Mouse (Mus musculus) CH12.LX (cell line): Measurements from ENCODE around the gene Slc11a1. TPM values are rescaled to one million over a fixed set of nuclear protein-coding genes. Genes with fewer than 3 reads are reported as not detected.
A peak's percentile ranks its signal among the peaks of the same experiment; 100 is the strongest.

Source experiments
- DNase-seq: peaks from one replicate; pipeline ENCODE4 v3.0.0-alpha.2; 2013; ENCODE audit errors: extremely low read depth
- H3K27ac ChIP-seq: 2 replicates; pipeline ENCODE4 v1.5.1; 2012; ENCODE audit warnings: low read depth, mild to moderate bottlenecking, control low read depth, moderate library complexity; ENCODE audit not compliant: insufficient read depth
- H3K27me3 ChIP-seq: replicated peaks from 2 replicates; pipeline ENCODE3; 2012; ENCODE audit warnings: inconsistent platforms
- H3K36me3 ChIP-seq, 2 experiments: replicated peaks in 1 of 2; 2 replicates each; pipeline versions ENCODE3 to v1.6.1; 2012; ENCODE audit warnings: inconsistent platforms in 1 of 2, low read length in 1 of 2, mild to moderate bottlenecking in 1 of 2, mixed read lengths in 1 of 2, moderate library complexity in 1 of 2; ENCODE audit not compliant: control insufficient read depth in 1 of 2, insufficient read depth in 1 of 2
- H3K4me1 ChIP-seq, 2 experiments: 2 replicates each; pipeline ENCODE4 v1.6.1; 2012; ENCODE audit warnings: inconsistent platforms in 1 of 2, moderate library complexity in 1 of 2; ENCODE audit not compliant: insufficient read depth in 2 of 2, control insufficient read depth in 1 of 2
- H3K4me2 ChIP-seq: 2 replicates; pipeline ENCODE4 v1.6.1; 2012; ENCODE audit warnings: low read depth, mild to moderate bottlenecking, control low read depth; ENCODE audit not compliant: poor library complexity, insufficient read depth, severe bottlenecking
- H3K4me3 ChIP-seq, 3 experiments: fragments of 150-350 bp in 1 of 3; sonication (generic) in 1 of 3; replicated peaks in 1 of 3; 2 replicates each; pipeline versions ENCODE3 to v1.5.1; 2011 to 2012; ENCODE audit warnings: low read depth in 2 of 3, low read length in 2 of 3, mild to moderate bottlenecking in 2 of 3, moderate library complexity in 2 of 3, control low read depth in 1 of 3, improper control_type of control experiment in 1 of 3, inconsistent platforms in 1 of 3, mixed read lengths in 1 of 3; ENCODE audit not compliant: poor library complexity in 1 of 3
- H3K79me2 ChIP-seq: replicated peaks from 2 replicates; pipeline ENCODE4 v1.6.1; 2012; ENCODE audit warnings: mild to moderate bottlenecking, moderate library complexity; ENCODE audit not compliant: control insufficient read depth, poor library complexity, insufficient read depth, severe bottlenecking; ENCODE audit errors: extremely low read depth
- H3K9ac ChIP-seq: 2 replicates; pipeline ENCODE4 v1.6.1; 2012; ENCODE audit warnings: low read depth, mild to moderate bottlenecking, control low read depth, moderate library complexity; ENCODE audit not compliant: insufficient read depth
- H3K9me3 ChIP-seq: replicated peaks from 2 replicates; pipeline ENCODE3; 2012; ENCODE audit warnings: low read length, inconsistent platforms, mixed read lengths
- BHLHE40 ChIP-seq: IDR thresholded peaks from 2 replicates; pipeline ENCODE4 v1.6.1; 2011; ENCODE audit warnings: mild to moderate bottlenecking, low read depth, low read length, improper control_type of control experiment
- CHD1 ChIP-seq: IDR thresholded peaks from 2 replicates; pipeline ENCODE4 v1.6.1; 2012; ENCODE audit warnings: low read depth, low read length, improper control_type of control experiment, inconsistent platforms
- E2F4 ChIP-seq: IDR thresholded peaks from 2 replicates; pipeline ENCODE4 v1.6.1; 2011; ENCODE audit warnings: low read depth, low read length, improper control_type of control experiment; ENCODE audit not compliant: insufficient replicate concordance
- ELF1 ChIP-seq: IDR thresholded peaks from 2 replicates; pipeline ENCODE4 v1.6.1; 2014; ENCODE audit warnings: low read depth, mild to moderate bottlenecking, inconsistent platforms, low read length, improper control_type of control experiment
- EP300 ChIP-seq: IDR thresholded peaks from 2 replicates; pipeline ENCODE4 v1.6.1; 2011; ENCODE audit warnings: low read length, improper control_type of control experiment
- HCFC1 ChIP-seq: IDR thresholded peaks from 2 replicates; pipeline ENCODE4 v1.6.1; 2012; ENCODE audit warnings: low read depth, mild to moderate bottlenecking, inconsistent platforms, low read length, improper control_type of control experiment
- JUN ChIP-seq: IDR thresholded peaks from 2 replicates; pipeline ENCODE4 v1.6.1; 2011; ENCODE audit warnings: low read depth, mild to moderate bottlenecking, low read length, improper control_type of control experiment, moderate library complexity; ENCODE audit not compliant: insufficient read depth
- JUND ChIP-seq: conservative IDR thresholded peaks from 2 replicates; pipeline ENCODE4 v1.6.1; 2011; ENCODE audit warnings: low read depth, low read length, improper control_type of control experiment
- KAT2A ChIP-seq: IDR thresholded peaks from 2 replicates; pipeline ENCODE4 v1.6.1; 2012; ENCODE audit warnings: low read length, improper control_type of control experiment, inconsistent platforms; ENCODE audit not compliant: insufficient replicate concordance
- MAFK ChIP-seq: IDR thresholded peaks from 2 replicates; pipeline ENCODE4 v1.6.1; 2011; ENCODE audit warnings: low read length, improper control_type of control experiment; ENCODE audit not compliant: insufficient replicate concordance
- MAX ChIP-seq: IDR thresholded peaks from 2 replicates; pipeline ENCODE4 v1.6.1; 2011; ENCODE audit warnings: low read length, improper control_type of control experiment
- MAZ ChIP-seq: IDR thresholded peaks from 2 replicates; pipeline ENCODE4 v1.6.1; 2012; ENCODE audit warnings: low read depth, mild to moderate bottlenecking, inconsistent platforms, low read length, improper control_type of control experiment, moderate library complexity
- MEF2A ChIP-seq: IDR thresholded peaks from 2 replicates; pipeline ENCODE4 v1.6.1; 2014; ENCODE audit warnings: low read depth, mild to moderate bottlenecking, inconsistent platforms, low read length, improper control_type of control experiment, borderline replicate concordance
- NELFE ChIP-seq: IDR thresholded peaks from 2 replicates; pipeline ENCODE4 v1.6.1; 2011; ENCODE audit warnings: low read depth, low read length, improper control_type of control experiment
- NRF1 ChIP-seq: IDR thresholded peaks from 2 replicates; pipeline ENCODE4 v1.6.1; 2014; ENCODE audit warnings: low read depth, mild to moderate bottlenecking, inconsistent platforms, low read length, improper control_type of control experiment, moderate library complexity
- PAX5 ChIP-seq: IDR thresholded peaks from 2 replicates; pipeline ENCODE4 v1.6.1; 2012; ENCODE audit warnings: low read length, inconsistent platforms, mixed read lengths
- POLR2A ChIP-seq: IDR thresholded peaks from 2 replicates; pipeline ENCODE4 v1.6.1; 2011; ENCODE audit warnings: low read depth, mild to moderate bottlenecking, improper control_type of control experiment, low read length
- SIN3A ChIP-seq: IDR thresholded peaks from 2 replicates; pipeline ENCODE4 v1.6.1; 2012; ENCODE audit warnings: low read length, improper control_type of control experiment, inconsistent platforms
- TCF12 ChIP-seq: IDR thresholded peaks from 2 replicates; pipeline ENCODE4 v1.6.1; 2014; ENCODE audit warnings: low read depth, mild to moderate bottlenecking, inconsistent platforms, low read length, improper control_type of control experiment
- ZC3H11A ChIP-seq: IDR thresholded peaks from 2 replicates; pipeline ENCODE4 v1.6.1; 2012; ENCODE audit warnings: low read depth, mild to moderate bottlenecking, inconsistent platforms, low read length, improper control_type of control experiment
- ZKSCAN1 ChIP-seq: IDR thresholded peaks from 2 replicates; pipeline ENCODE4 v1.6.1; 2012; ENCODE audit warnings: low read depth, inconsistent platforms, low read length, improper control_type of control experiment, borderline replicate concordance
- ZNF384 ChIP-seq: IDR thresholded peaks from 2 replicates; pipeline ENCODE4 v1.6.1; 2012; ENCODE audit warnings: low read depth, low read length, improper control_type of control experiment, inconsistent platforms
- dilution Hi-C: fragments of 300-500 bp; cut with MboI; formaldehyde crosslinking; loops from 2 replicates; pipeline ENCODE4 v1.14.3; 2020; ENCODE audit warnings: low sequenced_read_pairs; ENCODE audit not compliant: extremely low pct_unique_long_range_greater_than_20kb, extremely low pct_ligation_motif_present
- in situ Hi-C: fragments of 300-500 bp; cut with MboI; formaldehyde crosslinking; loops from 3 replicates; pipeline ENCODE4 v1.14.3; 2019; ENCODE audit warnings: low sequenced_read_pairs, low pct_ligation_motif_present, low pct_unique_long_range_greater_than_20kb, mixed read lengths
- polyA plus RNA-seq: library from polyadenylated mRNA; unstranded; fragments of >175 nt; gene quantifications from 2 replicates; pipeline ENCODE4 v1.2.1, GENCODE M21; 2012; ENCODE audit warnings: low read depth; ENCODE audit not compliant: insufficient read length
- total RNA-seq, 2 experiments: library from RNA; depleted of rRNA; stranded (reverse); fragments of 300-350 nt in 1 of 2; fragments of >200 nt in 1 of 2; gene quantifications; 2 replicates each; pipeline ENCODE4 v1.2.3; 2012 to 2014

Gene Slc11a1
- total and polyA plus RNA-seq, 3 experiments = 17.0 to 96.4 (median 35.7) TPM

DNA sequence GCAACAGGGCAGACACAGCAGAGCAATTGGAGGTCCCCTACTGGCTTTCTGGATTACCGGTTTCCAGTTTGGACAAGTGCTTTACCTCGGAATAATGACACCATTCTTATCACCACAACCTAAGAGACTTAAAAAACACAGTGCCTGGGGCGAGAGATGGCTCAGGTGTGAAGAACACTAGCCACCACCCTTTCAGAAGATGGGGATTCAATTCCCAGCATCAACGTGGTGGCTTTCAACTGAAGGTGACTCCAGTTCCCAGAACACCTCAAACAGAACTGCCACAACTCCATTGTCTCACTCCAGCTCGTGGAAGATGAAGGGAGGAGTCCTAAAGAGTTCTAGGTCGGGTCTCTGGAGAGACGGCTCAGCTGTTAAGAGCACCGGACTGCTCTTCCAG, 10.5 kb downstream of the Slc11a1 start:
- dilution Hi-C loops = no loop called here
- peaks cover 38 to 82% of the 10 kb centered on the region in 2 experiments for H3K4me1 ChIP-seq
- no peak overlapping the region for H3K4me3 ChIP-seq
- peaks cover 0 to 23% of the 10 kb centered on the region in 2 experiments for H3K36me3 ChIP-seq
- no peak overlapping the region for H3K27ac ChIP-seq
- no peaks in the 10 kb centered on the region for H3K79me2 ChIP-seq
- H3K27me3 ChIP-seq = no peaks in the 10 kb centered on the region
- H3K9me3 ChIP-seq = no peaks in the 10 kb centered on the region
- DNase-seq = no peak
- no peak for TF ChIP-seq MAX
- no peak for TF ChIP-seq ZC3H11A
- TF ChIP-seq ZNF384 = no peak
- no peak for TF ChIP-seq CHD1
- no peak for TF ChIP-seq EP300
- TF ChIP-seq ELF1 = no peak
- TF ChIP-seq BHLHE40 = no peak
- no peak for TF ChIP-seq NELFE
- no peak for TF ChIP-seq POLR2A
- TF ChIP-seq MAZ = no peak
- TF ChIP-seq TCF12 = no peak
- TF ChIP-seq PAX5 = no peak
- no peak for TF ChIP-seq SIN3A
- TF ChIP-seq HCFC1 = no peak
- no peak for TF ChIP-seq KAT2A
- TF ChIP-seq NRF1 = no peak
- TF ChIP-seq MEF2A = no peak
- no peak for TF ChIP-seq ZKSCAN1
- no peak for TF ChIP-seq E2F4
- no peak overlapping the region for H3K4me2 ChIP-seq
- no peak overlapping the region for H3K9ac ChIP-seq
- in situ Hi-C loops = no loop called here

DNA sequence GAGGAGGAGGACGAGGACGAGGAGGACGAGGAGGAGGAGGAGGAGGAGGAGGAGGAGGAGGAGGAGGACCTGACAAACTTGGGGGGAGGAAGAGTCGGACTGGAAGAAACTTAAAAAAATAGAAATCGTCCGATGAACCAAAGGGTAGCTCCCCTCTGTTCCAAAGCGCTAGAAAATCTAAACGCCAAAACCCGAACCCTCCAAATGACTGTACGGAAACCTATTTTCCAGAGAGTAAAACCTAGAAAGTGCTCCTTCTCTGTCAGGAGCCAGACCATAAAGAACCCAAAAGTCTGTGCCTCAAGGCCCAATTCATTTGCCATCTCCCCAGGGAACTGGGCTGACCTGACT, 11.3 kb downstream of the Slc11a1 start:
- in situ Hi-C loops = no loop called here

More for the DNA sequence above, 11.3 kb downstream of the Slc11a1 start:
- peaks cover 31 to 79% of the 10 kb centered on the region in 2 experiments for H3K4me1 ChIP-seq
- peak; percentile 59 for TF ChIP-seq JUN
- TF ChIP-seq ZKSCAN1 = no peak
- TF ChIP-seq EP300 = peak; percentile 95
- TF ChIP-seq PAX5 = no peak
- peak; percentile 71 for TF ChIP-seq ZNF384
- TF ChIP-seq JUND = peak; percentile 62
- TF ChIP-seq MAFK = peak; percentile 39; the same call in 1 of the 2 replicates
- 0 out of 2 replicates have a peak, but pooled peaks have one; percentile 5 for TF ChIP-seq MAX
- no peak for DNase-seq
- peak overlapping the region; percentile 26; the same call in 1 of the 2 replicates for H3K9ac ChIP-seq
- peak overlapping the region; percentile 87 for H3K27ac ChIP-seq
- peak overlapping the region in 2 of 3 experiments; percentile 55 to 57 for H3K4me3 ChIP-seq
- H3K27me3 ChIP-seq = no peaks in the 10 kb centered on the region
- H3K36me3 ChIP-seq = peaks cover 0 to 23% of the 10 kb centered on the region in 2 experiments
- no peaks in the 10 kb centered on the region for H3K79me2 ChIP-seq
- dilution Hi-C loops = no loop called here
- H3K9me3 ChIP-seq = no peaks in the 10 kb centered on the region
- peak overlapping the region; percentile 6; the same call in 1 of the 2 replicates for H3K4me2 ChIP-seq
